Mouse (Mus musculus) adrenal gland, postnatal 4 days (tissue): ENCODE data around the gene Exoc6. TPM values are rescaled to one million over a fixed set of nuclear protein-coding genes. Genes with fewer than 3 reads are reported as not detected.
"Not testable (repeated sequence)": the region's sequence is repeated elsewhere in the genome, so short reads cannot be mapped to it uniquely, and the experiment has no call there.

ENCODE experiments used
- DNase-seq, 2 experiments: peaks; one replicate each; pipeline ENCODE4 v3.0.0; 2021 to 2022; ENCODE audit warnings: low spot score in 2 of 2, mixed read lengths in 2 of 2
- long read RNA-seq, 2 experiments: library from polyadenylated mRNA; stranded (forward); transcript quantifications; one replicate each; pipeline ENCODE4 v2.0.0; 2021
- total RNA-seq, 2 experiments: library from RNA; stranded (reverse); gene quantifications; 2 replicates each; pipeline ENCODE4 v1.2.3; 2021

Gene Exoc6
- total RNA-seq = 10 to 100 TPM; 21.3 to 22.3 TPM
- long read RNA-seq, experiment 1, transcript Exoc6-201 (22 exons, 3,543 nt) = major isoform, 18 of 28 reads
- long read RNA-seq, experiment 1, partial matches to known transcripts = 5 of 28 reads
- long read RNA-seq, experiment 1, other reads (novel, unspliced or antisense) = 5 of 28 reads
- long read RNA-seq, experiment 2, transcript Exoc6-201 (22 exons, 3,543 nt) = major isoform, 37 of 54 reads
- long read RNA-seq, experiment 2, partial matches to known transcripts = 4 of 54 reads
- long read RNA-seq, experiment 2, other reads (novel, unspliced or antisense) = 13 of 54 reads

GRCm38 (mm10) chr19:37550101-37551039, at the start of gene Exoc6:
Gene Exoc6, plus strand, starts transcription at chr19:37550418.
- DNase-seq = peak; percentile 54 to 65

GRCm38 (mm10) chr19:37502996-37503395, 47.2 kb upstream of the Exoc6 start:
- DNase-seq = no peak

GRCm38 (mm10) chr19:37506066-37506465, 44.2 kb upstream of the Exoc6 start:
- no peak for DNase-seq

DNA sequence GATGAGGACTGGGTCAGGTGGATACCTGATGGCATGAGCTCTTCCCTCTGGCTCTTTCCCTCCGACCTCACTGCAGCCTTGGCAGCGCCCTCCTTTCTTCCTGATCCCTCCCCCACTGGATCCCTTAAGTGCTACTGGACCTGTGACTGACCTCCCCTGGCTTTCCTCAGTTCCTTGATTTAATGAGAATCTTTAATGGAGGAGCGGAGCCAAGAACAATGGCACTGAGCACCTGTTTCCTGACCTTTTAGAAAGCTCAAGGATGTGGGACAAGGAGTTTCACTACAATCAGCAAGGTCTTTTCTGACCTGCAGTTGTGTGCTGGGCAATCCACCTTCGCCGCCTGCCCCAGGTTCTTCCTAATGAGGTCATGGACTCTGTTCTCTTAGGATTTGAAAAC, 43.6 kb upstream of the Exoc6 start:
- no peak for DNase-seq

- peak; percentile 65 to 85 for DNase-seq
Observed at GRCm38 (mm10) chr19:37509725-37510124, 40.5 kb upstream of the Exoc6 start.

DNA sequence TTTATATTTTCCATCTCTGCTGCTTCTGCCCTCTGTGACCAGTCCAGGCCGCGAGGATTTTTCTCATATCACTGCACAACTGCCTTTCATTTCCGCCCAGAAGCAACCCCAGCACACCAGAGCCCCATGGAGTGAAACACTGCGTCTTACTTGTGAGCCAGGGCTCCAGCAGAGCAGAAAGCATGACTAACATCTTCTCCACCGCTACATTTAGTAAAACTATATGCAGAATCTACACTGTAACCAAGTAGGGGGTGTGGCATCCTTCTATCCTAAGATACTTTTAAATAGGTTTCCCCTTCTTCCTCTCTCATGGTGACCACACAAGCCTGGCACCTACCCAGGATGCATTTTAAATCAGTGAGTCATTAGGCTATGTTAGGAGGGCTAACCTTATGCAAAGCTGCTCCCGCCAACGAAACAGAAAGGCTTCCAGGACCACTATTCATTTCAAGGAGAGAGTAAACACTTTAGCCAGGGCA, 35.4 kb upstream of the Exoc6 start:
- no peak for DNase-seq

- DNase-seq = no peak
Observed at GRCm38 (mm10) chr19:37517419-37517818, 32.8 kb upstream of the Exoc6 start.

DNA sequence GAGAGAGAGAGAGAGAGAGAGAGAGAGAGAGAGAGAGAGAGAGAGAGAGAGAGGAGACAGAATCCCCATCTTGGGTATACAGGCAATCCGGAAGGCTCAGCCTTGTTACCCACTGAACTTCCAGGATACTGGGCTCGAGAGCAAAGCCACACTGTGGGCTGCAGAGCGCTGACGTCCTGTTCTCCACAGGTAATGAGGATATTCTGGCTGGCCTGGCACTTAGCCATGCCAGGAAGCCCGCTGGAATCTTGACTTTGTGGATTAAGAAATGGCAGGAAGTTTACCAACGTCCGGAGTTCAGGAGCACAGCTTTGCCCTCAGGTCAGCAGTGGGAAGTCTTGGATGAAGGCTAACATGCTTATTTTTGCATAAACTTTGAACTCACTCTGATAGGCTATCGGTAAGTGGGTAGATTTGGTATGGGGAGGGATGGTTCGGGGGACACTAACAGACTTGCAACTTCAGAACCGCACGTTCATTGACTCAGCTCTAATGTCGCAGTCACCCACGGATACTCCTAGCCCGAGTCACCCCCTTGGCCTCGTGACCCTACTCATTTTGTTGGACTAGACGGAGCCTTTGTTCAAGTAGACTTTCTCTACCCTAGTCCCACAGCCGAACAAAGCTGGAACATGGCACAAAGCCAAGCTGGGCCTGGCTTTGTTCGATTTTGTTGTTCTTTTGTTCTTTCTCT, 29.3 kb upstream of the Exoc6 start:
- no peak for DNase-seq

GRCm38 (mm10) chr19:37521434-37521781, 28.8 kb upstream of the Exoc6 start:
- no peak for DNase-seq

DNA sequence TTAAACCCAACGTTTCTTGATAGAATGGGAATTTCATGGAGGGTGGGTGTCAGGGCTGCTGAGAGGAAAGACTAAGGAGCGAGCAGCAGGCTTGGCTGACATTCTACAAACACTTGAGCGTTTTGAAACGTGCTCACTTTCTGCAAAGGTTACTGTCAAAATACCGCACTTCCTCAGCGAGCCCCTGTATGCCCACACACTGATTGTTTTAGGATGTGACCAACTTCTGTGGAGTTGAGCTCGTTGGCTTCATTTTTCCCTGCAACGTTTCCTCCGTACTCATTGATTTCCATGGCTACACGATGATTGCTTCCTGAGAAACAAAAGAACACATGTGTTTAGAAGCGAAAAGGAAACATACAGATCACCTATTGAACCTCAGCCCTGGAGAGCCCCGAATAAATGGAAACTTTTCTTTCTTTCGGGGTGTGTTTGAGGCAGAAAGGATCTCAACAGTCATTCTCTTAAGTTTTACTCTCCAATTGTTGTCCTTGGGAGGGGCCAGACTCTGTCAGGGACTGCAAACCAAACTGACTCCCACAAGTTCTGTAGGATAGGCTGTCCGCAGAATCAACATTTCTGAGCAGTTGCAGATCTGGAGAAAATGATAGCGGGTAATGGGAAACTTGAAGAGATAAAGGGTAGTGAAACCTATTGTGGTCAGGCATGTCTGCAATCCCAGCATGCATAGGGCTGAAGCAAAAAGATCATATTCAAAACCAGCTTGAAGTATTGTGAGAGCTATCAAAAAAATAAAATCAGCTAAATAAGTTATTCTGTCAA, 26.7 kb upstream of the Exoc6 start:
- no peak for DNase-seq

DNA sequence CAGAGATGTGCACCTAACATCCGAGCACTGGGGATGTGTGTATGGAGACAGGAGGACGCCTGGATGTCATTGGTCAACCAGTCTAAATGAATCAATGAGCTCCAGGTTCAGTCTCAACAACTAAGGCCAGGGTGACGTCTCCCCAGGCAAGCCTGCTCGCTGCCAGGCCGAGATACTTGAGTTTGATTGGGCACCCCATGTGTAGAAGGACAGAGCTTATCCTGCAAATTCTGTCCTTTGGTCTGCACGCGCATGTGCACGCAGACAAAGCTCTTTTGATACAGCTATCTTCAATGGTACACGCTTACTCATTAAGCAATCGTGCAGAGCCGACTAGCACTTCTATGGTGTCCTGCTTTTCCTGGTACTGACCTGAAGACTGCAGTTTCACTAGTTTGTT, 24.3 kb upstream of the Exoc6 start:
- no peak for DNase-seq

DNA sequence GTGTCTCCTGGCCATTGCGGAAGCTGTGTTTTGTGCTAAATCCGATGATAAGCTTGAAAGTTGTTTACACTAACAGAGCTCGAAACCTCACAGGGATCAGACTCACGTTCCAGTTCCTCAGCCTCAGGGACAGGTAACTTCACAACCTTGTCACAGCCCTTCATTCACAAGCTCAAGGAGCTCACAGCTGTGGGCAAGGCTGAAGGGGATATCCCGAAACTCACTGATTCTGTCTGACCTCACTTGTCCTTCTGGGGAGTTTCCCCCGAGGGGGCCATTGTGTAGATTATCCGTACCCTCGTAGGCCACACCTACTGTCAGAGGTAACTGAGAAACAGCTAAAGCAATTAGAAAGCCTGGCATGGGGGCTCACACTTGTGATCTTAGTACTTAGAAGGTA, 23.4 kb upstream of the Exoc6 start:
- no peak for DNase-seq

GRCm38 (mm10) chr19:37527736-37528135, 22.5 kb upstream of the Exoc6 start:
- DNase-seq = not testable (repeated sequence)

GRCm38 (mm10) chr19:37528581-37528980, 21.6 kb upstream of the Exoc6 start:
- DNase-seq = no peak

DNA sequence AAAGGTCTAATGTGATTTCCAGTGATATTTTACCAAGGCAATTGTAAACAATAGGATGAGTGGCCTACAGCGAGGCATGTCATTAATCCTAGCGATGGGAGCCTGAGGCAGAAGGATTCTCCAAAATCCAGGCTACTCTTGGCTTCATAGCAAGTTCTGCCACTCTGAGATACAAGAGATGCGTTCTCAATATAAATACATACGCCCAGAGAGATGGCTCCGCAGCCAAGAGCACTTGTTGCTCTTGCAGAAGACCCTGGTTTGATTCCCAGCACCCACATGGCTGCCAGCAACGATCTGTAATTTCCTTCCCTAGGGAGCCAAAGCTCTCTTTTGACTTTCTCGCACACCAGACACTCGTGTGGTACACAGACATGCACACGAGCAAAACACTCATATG, 20.9 kb upstream of the Exoc6 start:
- no peak for DNase-seq

- no peak for DNase-seq
Observed at GRCm38 (mm10) chr19:37529975-37530515, 20.2 kb upstream of the Exoc6 start.

- no peak for DNase-seq
Observed at GRCm38 (mm10) chr19:37530601-37531000, 19.6 kb upstream of the Exoc6 start.

- no peak for DNase-seq
Observed at GRCm38 (mm10) chr19:37531200-37531845, 18.9 kb upstream of the Exoc6 start.

GRCm38 (mm10) chr19:37533196-37533595, 17.0 kb upstream of the Exoc6 start:
- no peak for DNase-seq

DNA sequence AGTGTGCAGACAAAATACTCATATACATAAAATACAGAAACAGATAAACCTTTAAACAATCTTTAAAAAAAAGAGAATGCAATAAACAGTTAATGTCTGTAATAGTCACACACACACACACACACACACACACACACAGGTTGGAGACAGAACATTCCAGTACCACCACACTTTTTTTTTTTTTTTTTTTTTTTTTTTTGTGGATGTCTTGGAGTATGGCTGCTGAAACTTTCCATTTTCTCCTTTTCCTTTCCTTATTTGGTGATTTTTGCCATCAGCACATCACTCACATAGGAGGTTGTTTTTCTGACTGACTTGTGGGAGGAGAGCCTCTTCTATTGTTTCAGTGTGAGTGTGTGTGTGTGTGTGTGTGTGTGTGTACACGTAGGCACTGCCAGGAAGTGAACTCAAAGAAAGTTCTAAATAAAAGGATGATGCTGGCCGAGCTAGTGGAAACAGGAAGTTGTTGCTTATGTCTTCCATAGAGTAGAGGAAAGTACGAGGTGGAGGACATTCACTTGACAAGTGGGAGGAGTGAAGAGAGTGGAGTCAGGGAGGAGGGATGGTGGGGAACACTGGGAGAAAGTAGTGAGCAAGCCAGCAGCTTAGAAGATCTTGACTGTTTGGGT, 15.4 kb upstream of the Exoc6 start:
- no peak for DNase-seq
